Mouse (Mus musculus): ENCODE data around the gene Myh14.

DNA sequence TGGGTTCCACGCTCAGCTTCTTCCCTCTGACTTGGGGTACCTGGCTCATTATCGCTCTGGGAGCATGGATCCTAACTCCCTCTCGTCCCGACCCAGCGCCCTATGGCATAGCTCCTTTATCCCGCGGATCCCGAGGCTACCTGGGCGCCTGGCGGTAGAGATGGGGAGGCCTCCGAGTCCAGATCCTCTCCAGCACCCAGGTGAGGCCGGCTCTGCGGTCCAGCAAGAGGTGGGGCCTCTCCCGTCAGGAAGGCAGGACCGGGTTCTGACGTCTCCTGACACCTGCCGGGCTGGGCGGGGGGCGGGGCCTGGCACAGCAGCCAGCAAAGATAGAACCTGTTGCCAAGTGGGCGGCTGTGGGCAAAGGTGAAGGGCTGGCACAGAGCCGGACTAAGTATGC is 1.5 kb downstream of the Myh14 start:
- TF ChIP-seq POLR2A (IDR thresholded peaks at IDR 0.05; ENCODE audit: insufficient read depth, low read depth, low read length) (no peak), CTCF (IDR thresholded peaks at IDR 0.05; ENCODE audit: insufficient read depth, low read depth, low read length) (no peak)

Measured in olfactory bulb, adult 2 months (tissue).